Mouse (Mus musculus): ENCODE data around the gene Jak1. TPM values are rescaled to one million over a fixed set of nuclear protein-coding genes. Genes with fewer than 3 reads are reported as not detected.

Gene Jak1
- polyA plus RNA-seq, 1 experiment from 2014 or later: 70.3 TPM

GRCm38 (mm10) chr4:101293661-101294060 is 28.6 kb upstream of the Jak1 start:
- 36% methylated on average over 9 of the region's 9 CpGs for WGBS
- no peak for ATAC-seq (ENCODE audit: insufficient number of reproducible peaks, insufficient read depth, low FRiP score, low TSS enrichment, low read depth)
- peak overlapping the region; percentile 49 for H3K4me3 ChIP-seq (replicated peaks)

GRCm38 (mm10) chr4:101292736-101293541 is 27.9 kb upstream of the Jak1 start:
- Histone ChIP-seq H3K9me3 (no peaks in the 10 kb centered on the region), H3K9ac (replicated peaks) (peak overlapping the region; percentile 59), H3K27me3 (peaks cover 35% of the 10 kb centered on the region), H3K36me3 (no peaks in the 10 kb centered on the region), H3K4me1 (replicated peaks) (peaks cover 23% of the 10 kb centered on the region), H3K4me2 (peak overlapping the region; percentile 92), H3K4me3 (replicated peaks) (peak overlapping the region; percentile 49), H3K27ac (no peak overlapping the region)
- WGBS: 1% methylated on average over 49 of the region's 49 CpGs
- peak; percentile 54; the same call in 1 of the 2 replicates for ATAC-seq (ENCODE audit: insufficient number of reproducible peaks, insufficient read depth, low FRiP score, low TSS enrichment, low read depth)

More at GRCm38 (mm10) chr4:101293661-101294060, 28.6 kb upstream of the Jak1 start:
- Histone ChIP-seq H3K4me1 (replicated peaks) (peaks cover 27% of the 10 kb centered on the region), H3K4me2 (peak overlapping the region; percentile 92), H3K27ac (no peak overlapping the region), H3K36me3 (no peaks in the 10 kb centered on the region), H3K9me3 (no peaks in the 10 kb centered on the region), H3K27me3 (peaks cover 35% of the 10 kb centered on the region), H3K9ac (replicated peaks) (no peak overlapping the region)

- ATAC-seq (ENCODE audit: insufficient number of reproducible peaks, insufficient read depth, low FRiP score, low TSS enrichment, low read depth): peak; percentile 66; the same call in 1 of the 2 replicates
- peak overlapping the region; percentile 73; the same call in 1 of the 2 replicates for H3K27ac ChIP-seq
- peaks cover 35% of the 10 kb centered on the region for H3K27me3 ChIP-seq
Measured at GRCm38 (mm10) chr4:101292028-101292735, 27.1 kb upstream of the Jak1 start.

GRCm38 (mm10) chr4:101288292-101288691 is 23.2 kb upstream of the Jak1 start:
- H3K27me3 ChIP-seq: peaks cover 19% of the 10 kb centered on the region
- WGBS: 85% methylated on average over 11 of the region's 11 CpGs
- no peaks in the 10 kb centered on the region for H3K9me3 ChIP-seq
- H3K4me3 ChIP-seq (replicated peaks): no peak overlapping the region
- no peak overlapping the region for H3K27ac ChIP-seq
- H3K4me1 ChIP-seq (replicated peaks): peaks cover 31% of the 10 kb centered on the region
- H3K4me2 ChIP-seq: no peak overlapping the region
- no peak for ATAC-seq (ENCODE audit: insufficient number of reproducible peaks, insufficient read depth, low FRiP score, low TSS enrichment, low read depth)
- H3K9ac ChIP-seq (replicated peaks): no peak overlapping the region
- H3K36me3 ChIP-seq: no peaks in the 10 kb centered on the region

More at GRCm38 (mm10) chr4:101292028-101292735, 27.1 kb upstream of the Jak1 start:
- Histone ChIP-seq H3K4me3 (replicated peaks) (peak overlapping the region; percentile 49), H3K9me3 (no peaks in the 10 kb centered on the region), H3K4me2 (peak overlapping the region; percentile 92), H3K36me3 (no peaks in the 10 kb centered on the region), H3K4me1 (replicated peaks) (peaks cover 23% of the 10 kb centered on the region), H3K9ac (replicated peaks) (peak overlapping the region; percentile 57)
- WGBS: 1% methylated on average over 41 of the region's 41 CpGs

- peaks cover 15% of the 10 kb centered on the region for H3K4me1 ChIP-seq (replicated peaks)
- H3K4me2 ChIP-seq: no peak overlapping the region
- H3K36me3 ChIP-seq: no peaks in the 10 kb centered on the region
- WGBS: 63% methylated on average over 6 of the region's 6 CpGs
- H3K9ac ChIP-seq (replicated peaks): no peak overlapping the region
- no peak overlapping the region for H3K27ac ChIP-seq
- H3K9me3 ChIP-seq: no peaks in the 10 kb centered on the region
- H3K27me3 ChIP-seq: 0 out of 2 replicates have a peak, but pooled peaks cover 4% of the 10 kb centered on the region
- ATAC-seq (ENCODE audit: insufficient number of reproducible peaks, insufficient read depth, low FRiP score, low TSS enrichment, low read depth): no peak
- H3K4me3 ChIP-seq (replicated peaks): no peak overlapping the region
Measured at GRCm38 (mm10) chr4:101286562-101286961, 21.5 kb upstream of the Jak1 start.

GRCm38 (mm10) chr4:101285906-101286432 is 20.9 kb upstream of the Jak1 start:
- Histone ChIP-seq H3K4me2 (no peak overlapping the region), H3K27me3 (0 out of 2 replicates have a peak, but pooled peaks cover 3% of the 10 kb centered on the region), H3K27ac (no peak overlapping the region), H3K36me3 (no peaks in the 10 kb centered on the region), H3K9ac (replicated peaks) (no peak overlapping the region), H3K4me3 (replicated peaks) (no peak overlapping the region), H3K9me3 (no peaks in the 10 kb centered on the region), H3K4me1 (replicated peaks) (peaks cover 11% of the 10 kb centered on the region)
- WGBS: 59% methylated on average over 2 of the region's 2 CpGs
- ATAC-seq (ENCODE audit: insufficient number of reproducible peaks, insufficient read depth, low FRiP score, low TSS enrichment, low read depth): no peak

GRCm38 (mm10) chr4:101283938-101284337 is 18.9 kb upstream of the Jak1 start:
- whole genome bisulfite sequencing: 85% methylated on average over 4 of the region's 4 CpGs
- peaks cover 20% of the 10 kb centered on the region for H3K4me1 ChIP-seq (replicated peaks)

GRCm38 (mm10) chr4:101282237-101282636 is 17.2 kb upstream of the Jak1 start:
- Histone ChIP-seq H3K36me3 (no peaks in the 10 kb centered on the region), H3K4me2 (no peak overlapping the region), H3K27ac (no peak overlapping the region), H3K4me1 (replicated peaks) (peaks cover 20% of the 10 kb centered on the region), H3K27me3 (0 out of 2 replicates have a peak, but pooled peaks cover 3% of the 10 kb centered on the region), H3K9me3 (no peaks in the 10 kb centered on the region), H3K4me3 (replicated peaks) (no peak overlapping the region), H3K9ac (replicated peaks) (no peak overlapping the region)
- 76% methylated on average over 1 of the region's 1 CpGs for WGBS
- ATAC-seq (ENCODE audit: insufficient number of reproducible peaks, insufficient read depth, low FRiP score, low TSS enrichment, low read depth): no peak

More at GRCm38 (mm10) chr4:101283938-101284337, 18.9 kb upstream of the Jak1 start:
- H3K27ac ChIP-seq: no peak overlapping the region
- H3K9ac ChIP-seq (replicated peaks): no peak overlapping the region
- H3K4me3 ChIP-seq (replicated peaks): no peak overlapping the region
- 0 out of 2 replicates have a peak, but pooled peaks cover 3% of the 10 kb centered on the region for H3K27me3 ChIP-seq
- ATAC-seq (ENCODE audit: insufficient number of reproducible peaks, insufficient read depth, low FRiP score, low TSS enrichment, low read depth): no peak
- H3K9me3 ChIP-seq: no peaks in the 10 kb centered on the region
- H3K36me3 ChIP-seq: no peaks in the 10 kb centered on the region
- H3K4me2 ChIP-seq: no peak overlapping the region

- WGBS: 35% methylated on average over 2 of the region's 2 CpGs
- ATAC-seq (ENCODE audit: insufficient number of reproducible peaks, insufficient read depth, low FRiP score, low TSS enrichment, low read depth): no peak; the same call in 1 of the 2 replicates
- H3K9ac ChIP-seq (replicated peaks): no peak overlapping the region
Measured at GRCm38 (mm10) chr4:101280119-101280518, 15.0 kb upstream of the Jak1 start.

GRCm38 (mm10) chr4:101276456-101277070 is 11.5 kb upstream of the Jak1 start:
- Histone ChIP-seq H3K9me3 (no peaks in the 10 kb centered on the region), H3K4me1 (replicated peaks) (peaks cover 9% of the 10 kb centered on the region), H3K27ac (no peak overlapping the region), H3K4me3 (replicated peaks) (no peak overlapping the region), H3K36me3 (no peaks in the 10 kb centered on the region), H3K4me2 (no peak overlapping the region), H3K27me3 (0 out of 2 replicates have a peak, but pooled peaks cover 3% of the 10 kb centered on the region), H3K9ac (replicated peaks) (no peak overlapping the region)
- 83% methylated on average over 6 of the region's 6 CpGs for WGBS
- no peak for ATAC-seq (ENCODE audit: insufficient number of reproducible peaks, insufficient read depth, low FRiP score, low TSS enrichment, low read depth)

More at GRCm38 (mm10) chr4:101280119-101280518, 15.0 kb upstream of the Jak1 start:
- Histone ChIP-seq H3K4me2 (no peak overlapping the region), H3K36me3 (no peaks in the 10 kb centered on the region), H3K27ac (no peak overlapping the region), H3K4me3 (replicated peaks) (no peak overlapping the region), H3K4me1 (replicated peaks) (peaks cover 14% of the 10 kb centered on the region), H3K9me3 (no peaks in the 10 kb centered on the region), H3K27me3 (0 out of 2 replicates have a peak, but pooled peaks cover 3% of the 10 kb centered on the region)

Data from limb, embryonic 12.5 days (tissue).